Mouse (Mus musculus): Measurements from ENCODE around the gene Cramp1l.

Gene Cramp1l

GRCm38 (mm10) chr17:25015655-25016291, at the start of gene Cramp1l, which contains the start of gene Ift140:
TSS of gene Cramp1l (minus strand) at chr17:25015788.
TSS of gene Ift140 (plus strand) at chr17:25016085.
- DNase-seq (ENCODE audit: low spot score in 2 of 2): peak; percentile 99 to 100

- no peak for DNase-seq (ENCODE audit: low spot score in 2 of 2)
Measured at GRCm38 (mm10) chr17:25065189-25065588, 49.6 kb upstream of the Cramp1l start.

DNA sequence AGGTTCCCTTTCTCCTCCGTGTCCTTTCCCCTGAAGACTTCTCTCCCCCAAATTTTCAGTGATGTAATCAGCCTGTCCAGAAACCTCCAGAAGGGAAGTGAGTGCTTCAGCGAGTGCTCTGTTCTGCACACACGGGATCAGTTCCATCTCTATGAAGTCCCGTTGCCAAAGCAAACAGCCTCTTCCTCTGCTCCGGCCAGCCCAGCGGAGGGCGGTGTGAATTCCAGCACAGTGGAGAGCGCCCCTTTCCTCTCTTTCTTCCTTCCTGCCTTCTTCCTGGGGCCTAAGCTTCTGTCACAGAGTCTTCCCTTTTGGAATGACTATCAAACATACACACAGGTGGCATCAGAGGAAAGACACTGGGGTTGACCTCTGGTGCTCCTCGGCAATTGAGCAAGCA, 48.8 kb upstream of the Cramp1l start:
- no peak for DNase-seq (ENCODE audit: low spot score in 2 of 2)

DNA sequence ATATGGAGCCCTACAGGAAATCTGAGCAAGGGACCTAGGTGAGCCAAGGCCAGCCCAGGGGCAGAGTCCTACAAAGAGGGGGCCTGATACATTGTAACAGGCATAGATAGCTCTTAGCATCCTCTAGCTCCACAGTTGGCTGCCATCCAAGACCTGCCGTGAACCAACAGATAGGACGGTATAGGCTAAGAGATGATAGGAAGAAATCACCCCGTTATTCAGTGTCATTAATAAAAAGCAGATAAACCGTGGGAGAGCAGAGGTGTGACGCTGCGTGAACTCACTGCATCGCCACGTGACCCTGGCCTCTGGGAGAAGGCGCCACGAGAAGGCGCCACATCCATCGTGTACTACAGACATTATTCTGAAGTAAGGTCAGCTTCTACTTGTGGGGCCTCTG, 48.3 kb upstream of the Cramp1l start:
- no peak for DNase-seq (ENCODE audit: low spot score in 2 of 2)

DNA sequence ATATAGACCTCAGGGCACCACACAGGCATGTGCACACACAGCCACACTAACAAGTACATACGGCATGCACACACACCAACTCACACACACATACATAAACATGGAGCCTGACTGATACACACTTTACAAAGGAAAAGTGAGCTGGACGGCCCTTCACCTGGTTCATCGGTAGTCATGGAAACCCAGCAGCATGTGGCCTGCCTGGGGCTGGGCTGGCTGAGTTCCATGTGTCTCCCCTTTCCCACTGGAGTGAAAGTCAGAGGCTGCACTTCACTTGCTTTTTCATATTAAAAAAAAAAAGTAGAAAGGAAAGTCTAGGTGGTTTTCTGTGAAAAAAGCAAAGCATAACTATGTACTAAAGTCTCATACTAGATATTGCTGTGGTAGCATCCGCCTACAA, 47.7 kb upstream of the Cramp1l start:
- no peak for DNase-seq (ENCODE audit: low spot score in 2 of 2)

- DNase-seq (ENCODE audit: low spot score in 2 of 2): no peak
Measured at GRCm38 (mm10) chr17:25057041-25057440, 41.5 kb upstream of the Cramp1l start.

DNA sequence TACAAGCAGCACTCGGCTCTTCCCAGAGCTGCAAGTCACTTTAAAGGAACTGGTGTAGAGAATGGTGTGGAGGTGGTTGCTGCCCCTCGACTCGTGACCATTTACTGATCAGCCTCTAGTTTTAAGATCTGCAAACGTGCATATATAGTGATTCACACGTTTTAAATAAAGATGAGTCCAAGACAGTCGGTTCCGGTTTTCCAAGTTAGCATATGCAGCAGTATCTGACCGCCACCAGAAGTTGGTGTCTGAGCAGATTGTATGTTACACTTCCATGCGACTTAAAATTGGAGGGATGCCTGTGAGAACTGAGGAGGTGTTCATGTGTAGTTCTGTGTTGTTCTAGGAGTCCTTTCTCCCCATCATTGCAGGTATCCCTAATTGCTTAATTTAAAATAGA, 37.7 kb upstream of the Cramp1l start:
- peak; percentile 6 to 20 for DNase-seq (ENCODE audit: low spot score in 2 of 2)

GRCm38 (mm10) chr17:25047143-25047542, 31.6 kb upstream of the Cramp1l start:
- DNase-seq (ENCODE audit: low spot score in 2 of 2): no peak

- no peak for DNase-seq (ENCODE audit: low spot score in 2 of 2)
Measured at GRCm38 (mm10) chr17:25045281-25045680, 29.7 kb upstream of the Cramp1l start.

DNA sequence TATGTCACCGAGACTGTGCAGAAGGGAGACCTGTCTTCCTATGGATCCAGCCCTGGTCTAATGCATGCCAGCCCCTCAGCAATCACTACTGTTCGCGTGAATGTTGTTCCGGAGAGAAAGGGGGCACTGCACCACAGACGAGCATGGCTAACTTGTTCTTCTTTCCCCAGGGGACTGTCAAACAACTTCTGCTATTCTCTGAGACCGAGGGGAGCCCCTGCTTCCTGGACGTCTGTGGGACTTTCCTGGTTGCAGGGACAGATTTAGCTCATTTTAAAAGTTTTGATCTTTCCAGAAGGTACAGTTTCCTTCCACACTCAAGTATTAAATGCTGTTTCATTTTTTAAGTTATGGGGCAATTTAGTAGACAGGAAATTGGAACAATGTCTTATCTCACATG, 29.3 kb upstream of the Cramp1l start:
- no peak for DNase-seq (ENCODE audit: low spot score in 2 of 2)

- DNase-seq (ENCODE audit: low spot score in 2 of 2): peak in 1 of 2 experiments; percentile 9
Measured at GRCm38 (mm10) chr17:25036183-25036582, 20.6 kb upstream of the Cramp1l start.

- DNase-seq (ENCODE audit: low spot score in 2 of 2): peak; percentile 76 to 82
Measured at GRCm38 (mm10) chr17:25016292-25017132, 924 bp upstream of the Cramp1l start.

DNA sequence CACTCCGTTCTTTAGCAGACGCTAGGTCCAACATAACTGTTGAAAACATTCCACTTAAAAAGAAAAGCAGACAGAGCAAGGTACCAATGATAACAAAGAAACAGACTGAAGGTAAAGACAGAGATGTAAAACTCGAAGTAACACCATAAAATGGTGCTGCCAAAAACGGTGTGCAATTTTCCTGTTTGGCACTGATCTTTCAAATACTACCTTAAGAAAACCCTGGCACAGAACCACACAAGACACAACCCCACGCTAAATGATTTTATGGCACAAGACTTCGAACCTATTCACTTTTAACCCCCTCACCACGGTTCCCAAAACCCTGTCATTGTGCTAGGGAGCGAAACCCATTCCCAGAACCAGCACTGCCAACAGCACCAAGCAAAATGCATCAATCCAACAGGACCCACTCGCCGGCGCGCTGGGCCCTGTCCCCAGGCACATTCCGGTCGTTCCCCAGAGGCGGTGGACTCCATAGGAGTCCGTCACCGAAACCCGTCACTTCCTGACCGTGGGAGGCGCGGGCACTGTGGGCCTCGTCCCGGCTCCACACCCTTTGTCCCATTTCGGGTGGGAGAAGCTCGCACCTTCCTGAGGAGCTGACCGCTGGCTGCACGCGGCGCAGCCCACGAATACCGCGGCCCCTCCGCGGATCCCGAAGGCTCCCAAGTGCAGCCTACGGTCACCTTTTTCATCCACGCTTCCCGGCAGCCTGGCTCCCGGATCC, 582 bp downstream of the Cramp1l start:
- peak; percentile 39 to 63 for DNase-seq (ENCODE audit: low spot score in 2 of 2)

DNA sequence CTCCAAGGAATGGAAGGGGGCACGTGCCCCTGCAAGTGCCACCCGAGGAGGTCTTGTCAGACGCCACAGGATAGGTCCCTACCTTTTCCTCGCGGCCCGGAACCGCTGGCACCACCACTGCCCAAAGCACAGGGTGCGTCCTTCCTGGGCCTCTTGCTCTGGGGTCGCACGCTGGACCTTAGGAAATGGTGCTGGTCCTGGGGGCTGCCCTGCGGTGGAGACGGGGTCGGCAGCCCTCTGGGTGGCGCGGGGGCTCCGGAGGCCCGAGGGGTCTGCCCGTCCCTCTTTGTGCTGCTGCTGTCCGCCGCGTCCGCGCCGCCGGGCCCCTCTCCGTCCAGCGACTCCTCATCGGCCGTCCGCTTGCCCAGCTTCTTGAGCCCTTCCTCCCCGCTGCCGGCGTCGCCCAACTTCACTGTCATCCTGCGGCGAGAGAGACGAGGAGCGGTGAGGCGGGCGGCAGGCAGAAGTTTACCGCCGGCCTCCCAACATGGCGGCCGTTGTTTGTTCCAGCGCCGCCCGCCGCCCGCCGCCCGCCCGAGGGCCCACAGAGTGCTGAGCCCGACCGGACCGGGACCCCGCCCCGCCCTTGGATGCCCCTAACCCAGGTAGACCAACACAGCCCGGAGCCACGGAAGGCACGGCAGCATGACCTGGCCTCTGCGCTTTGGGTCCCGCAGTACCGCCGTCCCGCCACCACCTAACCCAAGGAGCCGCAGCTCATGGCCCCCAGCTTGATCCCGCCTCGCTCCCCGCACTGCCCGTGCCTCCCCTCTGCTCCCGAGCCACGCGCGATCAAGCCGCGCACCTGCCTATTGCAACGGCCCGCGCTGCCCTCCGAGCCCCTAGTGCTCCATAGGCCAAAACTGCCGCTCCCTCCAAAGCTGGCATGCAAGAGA, 1.7 kb downstream of the Cramp1l start:
- peak in 1 of 2 experiments; percentile 5 for DNase-seq (ENCODE audit: low spot score in 2 of 2)

GRCm38 (mm10) chr17:25007480-25007879, 8.1 kb downstream of the Cramp1l start:
- DNase-seq (ENCODE audit: low spot score in 2 of 2): no peak

GRCm38 (mm10) chr17:25005102-25005501, 10.5 kb downstream of the Cramp1l start:
- DNase-seq (ENCODE audit: low spot score in 2 of 2): no peak

- no peak for DNase-seq (ENCODE audit: low spot score in 2 of 2)
Measured at GRCm38 (mm10) chr17:24994721-24995120, 20.9 kb downstream of the Cramp1l start.

- peak; percentile 56 to 69 for DNase-seq (ENCODE audit: low spot score in 2 of 2)
Measured at GRCm38 (mm10) chr17:24987221-24987620, 28.4 kb downstream of the Cramp1l start.

DNA sequence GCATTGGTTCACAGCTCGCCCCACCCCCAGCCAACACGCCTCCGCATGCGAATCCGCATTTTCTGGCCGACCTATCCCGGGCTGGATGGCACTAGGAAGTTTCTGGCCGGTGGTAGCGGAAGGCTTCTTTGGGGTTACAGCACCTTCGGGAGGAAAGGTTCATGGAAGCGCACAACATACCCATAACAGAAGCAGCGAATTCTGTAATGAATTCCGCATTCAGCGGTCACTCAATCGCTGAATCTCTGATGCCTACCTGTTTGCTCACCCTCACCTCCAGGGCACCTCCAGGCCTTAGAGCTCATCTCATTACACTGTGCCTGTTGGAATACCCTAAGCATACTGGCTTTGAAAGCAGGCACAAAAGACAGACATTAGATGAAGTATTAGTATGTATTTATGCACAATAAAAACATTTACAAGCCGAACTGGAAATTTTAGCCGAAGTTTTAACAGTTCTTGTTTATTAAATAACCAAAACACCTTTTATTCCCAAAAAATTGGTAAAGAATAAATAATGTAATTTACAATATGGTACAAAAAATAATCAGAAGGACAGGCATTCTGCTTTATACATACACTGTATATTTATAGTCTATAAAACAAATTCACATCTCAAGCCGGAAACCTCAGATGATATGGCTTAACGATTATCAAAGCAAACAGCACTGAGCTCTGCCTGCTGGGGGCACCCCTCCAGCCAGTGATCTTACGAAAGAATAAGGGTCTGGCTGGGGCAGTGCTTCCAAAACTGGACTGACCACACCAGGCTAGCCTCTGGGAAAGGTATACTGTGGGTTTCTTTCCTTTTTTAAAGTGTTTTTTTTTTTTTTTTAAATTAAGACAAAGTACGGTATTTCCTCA, 54.5 kb downstream of the Cramp1l start:
- no peak for DNase-seq (ENCODE audit: low spot score in 2 of 2)

- peak; percentile 97 to 98 for DNase-seq (ENCODE audit: low spot score in 2 of 2)
Measured at GRCm38 (mm10) chr17:24960135-24960851, 55.3 kb downstream of the Cramp1l start, which contains the start of gene Jpt2. TSS of gene Jpt2 (minus strand) at chr17:24960689.
